Mouse (Mus musculus) thymus, adult 2 months (tissue): ENCODE measurements around the gene Olfr1224-ps1.
"Not testable (repeated sequence)": the region's sequence is repeated elsewhere in the genome, so short reads cannot be mapped to it uniquely, and the experiment has no call there.

Experiments
- CTCF ChIP-seq: fragments of 200-500 bp; IDR thresholded peaks from 2 replicates; pipeline ENCODE4 v1.5.1; 2012; ENCODE audit warnings: mild to moderate bottlenecking, control low read depth, low read length, moderate library complexity, borderline replicate concordance; ENCODE audit not compliant: control insufficient read depth, poor library complexity, insufficient read depth; ENCODE audit errors: extremely low read depth
- POLR2A ChIP-seq: fragments of 200-500 bp; IDR thresholded peaks from 2 replicates; pipeline ENCODE4 v1.6.1; 2012; ENCODE audit warnings: mild to moderate bottlenecking, low read length, control low read depth, moderate library complexity; ENCODE audit not compliant: control insufficient read depth, poor library complexity, insufficient read depth; ENCODE audit errors: extremely low read depth

DNA sequence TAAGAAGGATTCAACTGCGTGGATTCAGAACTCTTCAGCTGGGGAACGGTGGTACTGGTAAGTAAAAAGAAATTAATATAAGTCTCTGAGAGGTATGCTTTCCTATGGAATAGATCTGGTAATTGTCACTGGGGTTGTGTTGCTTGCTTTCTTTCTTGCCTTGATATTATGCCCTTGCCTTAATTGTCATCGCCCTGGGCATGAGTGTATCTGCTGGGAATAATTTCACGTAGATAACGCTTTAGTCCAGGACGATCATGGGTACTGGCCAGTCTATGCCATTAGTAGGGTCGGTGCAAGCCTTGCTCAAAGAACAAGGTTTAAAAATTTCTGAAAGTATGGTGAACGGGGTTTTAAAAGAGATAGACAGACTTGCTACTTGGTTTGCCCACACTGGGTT is at the start of gene Olfr1224-ps1:
- not testable (repeated sequence) for TF ChIP-seq CTCF, POLR2A
